Comparison of ENCODE assay signal across 27 mouse cellular contexts in genomic region chr11:119710822-119711221, GRCm38 (mm10).
DNase-seq lines count a peak whose midpoint lies in the region; ATAC-seq and TF ChIP-seq lines count a peak whose summit lies in the region.
"Had no signal": no experiment of that assay in that cellular context is flagged by ENCODE, and none has a peak within 500 bp of the region (broad histone marks: within the 10 kb centered on the region; RNA-seq: fewer than 3 reads in every experiment).

No protein-coding gene starts in this region.

- no peak for ATAC-seq in forebrain, embryonic 11.5 days (replicated peaks; ENCODE audit: low FRiP score)
- no peak for ATAC-seq in heart, embryonic 16.5 days (replicated peaks; ENCODE audit: extremely low read depth, insufficient read depth, low FRiP score)
- ATAC-seq: forebrain, embryonic 13.5 days; intestine, postnatal 0 days; midbrain, embryonic 15.5 days had no signal

- H3K27me3 ChIP-seq in forebrain, embryonic 10.5 days (ENCODE audit: poor library complexity, severe bottlenecking), result no peaks in the 10 kb centered on the region
- H3K27me3 ChIP-seq in forebrain, embryonic 11.5 days (ENCODE audit: control insufficient read depth, insufficient read depth, low read length), result no peaks in the 10 kb centered on the region
- no peaks in the 10 kb centered on the region for H3K27me3 ChIP-seq in heart, embryonic 16.5 days (ENCODE audit: control insufficient read depth, insufficient read depth, low read length)
- H3K27me3 ChIP-seq: forebrain, embryonic 13.5 days; kidney, embryonic 15.5 days; liver, embryonic 15.5 days; lung, embryonic 15.5 days; midbrain, embryonic 15.5 days; neural tube, embryonic 13.5 days; stomach, embryonic 15.5 days had no signal

- intact Hi-C loops in heart, postnatal 14 days (cut with DNase I), result no loop called here

- no peak for TF ChIP-seq CTCF in bone marrow macrophage, adult 2 months (IDR thresholded peaks at IDR 0.05; ENCODE audit: low read depth, low read length)

- H3K27ac ChIP-seq in forebrain, embryonic 10.5 days, result 0 out of 2 replicates have a peak overlapping the region, but pooled peaks have one; percentile 0
- H3K27ac ChIP-seq in forebrain, embryonic 11.5 days (ENCODE audit: low read depth, low read length), result no peak overlapping the region
- H3K27ac ChIP-seq in heart, embryonic 16.5 days (ENCODE audit: low read length), result no peak overlapping the region
- peak overlapping the region; percentile 87 for H3K27ac ChIP-seq in bone marrow macrophage, adult 2 months (ENCODE audit: insufficient read depth, low read depth, low read length)
- peak overlapping the region; percentile 88 for H3K27ac ChIP-seq in macrophage
- H3K27ac ChIP-seq: embryonic facial prominence, embryonic 10.5 days; forebrain, embryonic 13.5 days; heart, adult 2 months; kidney, embryonic 15.5 days; liver, embryonic 15.5 days; lung, embryonic 15.5 days; midbrain, embryonic 15.5 days; neural tube, embryonic 13.5 days; stomach, embryonic 15.5 days had no signal

- peaks cover 34% of the 10 kb centered on the region for H3K4me1 ChIP-seq in forebrain, embryonic 10.5 days
- peaks cover 5% of the 10 kb centered on the region; the same call in 1 of the 2 replicates for H3K4me1 ChIP-seq in forebrain, embryonic 11.5 days (replicated peaks; ENCODE audit: control insufficient read depth, insufficient read depth, low read length)
- peaks cover 25% of the 10 kb centered on the region for H3K4me1 ChIP-seq in heart, embryonic 16.5 days (ENCODE audit: control insufficient read depth, insufficient read depth, low read length)
- H3K4me1 ChIP-seq in bone marrow macrophage, adult 2 months (ENCODE audit: control insufficient read depth, insufficient read depth, low read length), result peaks cover 80% of the 10 kb centered on the region

- no peak for DNase-seq in forebrain, embryonic 10.5 days (ENCODE audit: extremely low spot score, low spot score)
- DNase-seq in forebrain, embryonic 11.5 days (ENCODE audit: low spot score), result no peak
- DNase-seq in heart, postnatal 14 days, result no peak
- DNase-seq in spleen, postnatal 36 days (ENCODE audit: low spot score in 2 of 2), result no peak
- DNase-seq in frontal cortex, adult 2 months (ENCODE audit: extremely low spot score in 1 of 2, low spot score in 1 of 2), result no peak
- DNase-seq: adrenal gland, postnatal 14 days; cerebellum, adult 9-10 months; heart, postnatal 10 days; left cerebral cortex, postnatal 4 days; liver; retina, postnatal 1 day; right cerebral cortex, postnatal 25 days; thymus, postnatal 25 days had no signal

- H3K4me3 ChIP-seq in forebrain, embryonic 10.5 days, result no peak overlapping the region
- H3K4me3 ChIP-seq in forebrain, embryonic 11.5 days (ENCODE audit: low read depth, low read length), result no peak overlapping the region
- H3K4me3 ChIP-seq in heart, embryonic 16.5 days (ENCODE audit: low read length), result no peak overlapping the region
- H3K4me3 ChIP-seq in bone marrow macrophage, adult 2 months (ENCODE audit: insufficient read depth, low read length), result no peak overlapping the region
- H3K4me3 ChIP-seq in macrophage (ENCODE audit: inconsistent target), result no peak overlapping the region
- H3K4me3 ChIP-seq: embryonic facial prominence, embryonic 10.5 days; forebrain, embryonic 13.5 days; heart, adult 2 months; kidney, embryonic 15.5 days; liver, embryonic 15.5 days; lung, embryonic 15.5 days; midbrain, embryonic 15.5 days; myocyte; neural tube, embryonic 13.5 days; stomach, embryonic 15.5 days had no signal

- H3K9ac ChIP-seq in forebrain, embryonic 11.5 days (ENCODE audit: low read length), result no peak overlapping the region
- H3K9ac ChIP-seq in heart, embryonic 16.5 days (ENCODE audit: low read length), result 0 out of 2 replicates have a peak overlapping the region, but pooled peaks have one; percentile 10
- H3K9ac ChIP-seq: forebrain, embryonic 13.5 days; kidney, embryonic 15.5 days; liver, embryonic 15.5 days; lung, embryonic 15.5 days; midbrain, embryonic 15.5 days; neural tube, embryonic 13.5 days; stomach, embryonic 15.5 days had no signal

- H3K79me2 ChIP-seq in macrophage (ENCODE audit: inconsistent target), result peaks cover 71% of the 10 kb centered on the region

- no peaks in the 10 kb centered on the region for H3K9me3 ChIP-seq in forebrain, embryonic 10.5 days
- H3K9me3 ChIP-seq in forebrain, embryonic 11.5 days (ENCODE audit: control insufficient read depth, low read length), result no peaks in the 10 kb centered on the region
- H3K9me3 ChIP-seq in heart, embryonic 16.5 days (replicated peaks; ENCODE audit: control insufficient read depth, low read length), result no peaks in the 10 kb centered on the region
- H3K9me3 ChIP-seq: embryonic facial prominence, embryonic 10.5 days; forebrain, embryonic 13.5 days; kidney, embryonic 15.5 days; liver, embryonic 15.5 days; lung, embryonic 15.5 days; midbrain, embryonic 15.5 days; neural tube, embryonic 13.5 days; stomach, embryonic 15.5 days had no signal

- WGBS in forebrain, embryonic 10.5 days, result 91% methylated on average over 5 of the region's 5 CpGs
- 86% methylated on average over 5 of the region's 5 CpGs for WGBS in forebrain, embryonic 11.5 days
- 78% methylated on average over 5 of the region's 5 CpGs for WGBS in heart, embryonic 16.5 days
- 9% methylated on average over 5 of the region's 5 CpGs for WGBS in macrophage (ENCODE audit: missing documents)

- H3K36me3 ChIP-seq in forebrain, embryonic 10.5 days (replicated peaks), result no peaks in the 10 kb centered on the region
- H3K36me3 ChIP-seq in forebrain, embryonic 11.5 days (ENCODE audit: control insufficient read depth, insufficient read depth, low read length), result no peaks in the 10 kb centered on the region
- no peaks in the 10 kb centered on the region for H3K36me3 ChIP-seq in heart, embryonic 16.5 days (ENCODE audit: control insufficient read depth, insufficient read depth)
- no peaks in the 10 kb centered on the region for H3K36me3 ChIP-seq in macrophage (ENCODE audit: inconsistent target)
- H3K36me3 ChIP-seq: embryonic facial prominence, embryonic 10.5 days; kidney, embryonic 15.5 days; liver, embryonic 15.5 days; lung, embryonic 15.5 days; midbrain, embryonic 15.5 days; neural tube, embryonic 13.5 days; stomach, embryonic 15.5 days had no signal

- no peak overlapping the region for H3K4me2 ChIP-seq in forebrain, embryonic 11.5 days (ENCODE audit: low read depth, low read length, severe bottlenecking)
- H3K4me2 ChIP-seq in heart, embryonic 16.5 days (ENCODE audit: low read depth, low read length), result no peak overlapping the region
- H3K4me2 ChIP-seq: forebrain, embryonic 13.5 days; kidney, embryonic 15.5 days; liver, embryonic 15.5 days; lung, embryonic 15.5 days; midbrain, embryonic 15.5 days; neural tube, embryonic 13.5 days; stomach, embryonic 15.5 days had no signal

- no peak for TF ChIP-seq POLR2A in bone marrow macrophage, adult 2 months (IDR thresholded peaks at IDR 0.05; ENCODE audit: borderline replicate concordance, low read depth, low read length)

Comparison
In these comparisons a context has a peak if more than half of its experiments do, and no peak if none do; other contexts are left out.
1. H3K27ac ChIP-seq: peak in forebrain, embryonic 10.5 days (single experiment), bone marrow macrophage, adult 2 months (single experiment) and macrophage (single experiment); none in forebrain, embryonic 11.5 days (single experiment) and heart, embryonic 16.5 days (single experiment).